Mouse (Mus musculus): ENCODE measurements around the gene Sesn2.

- TF ChIP-seq POLR2A (IDR thresholded peaks at IDR 0.05; ENCODE audit: control insufficient read depth, low read depth, low read length) (no peak), CTCF (IDR thresholded peaks at IDR 0.05; ENCODE audit: control insufficient read depth, insufficient read depth, insufficient replicate concordance, low read depth, low read length) (no peak)
Measured at GRCm38 (mm10) chr4:132527917-132528522, 17.7 kb upstream of the Sesn2 start.

Measured in testis, adult 2 months (tissue).